Mouse (Mus musculus) heart, adult 18-20 months (tissue): ENCODE results near the gene Mxd3. TPM values are rescaled to one million over a fixed set of nuclear protein-coding genes. Genes with fewer than 3 reads are reported as not detected.

Source experiments
- total RNA-seq, 2 experiments: library from RNA; stranded (reverse); gene quantifications; 2 replicates each; pipeline ENCODE4 v1.2.3; 2021

Gene Mxd3
- total RNA-seq, 2 experiments from 2014 or later, result 0.21 to 0.37 TPM

Other genes starting within 250 kb of the Mxd3 start
- 10 to 100 TPM; 16.7 to 17.0 TPM for gene Uimc1, start 229.5 kb downstream of the Mxd3 start, total RNA-seq
- 10 to 100 TPM; 16.6 to 18.0 TPM for gene Zfp346, start 224.5 kb downstream of the Mxd3 start, total RNA-seq
- gene Gm17617, start 196.3 kb downstream of the Mxd3 start, total RNA-seq, result not detected
- gene Fgfr4, start 177.2 kb downstream of the Mxd3 start, total RNA-seq, result under 1 TPM; 0.28 to 0.30 TPM
- 10 to 100 TPM; 51.8 to 51.9 TPM for gene Nsd1, start 120.0 kb downstream of the Mxd3 start, total RNA-seq
- 10 to 100 TPM; 40.4 to 47.3 TPM for gene Prelid1, start 9.3 kb downstream of the Mxd3 start, total RNA-seq
- 10 to 100 TPM; 35.2 to 38.0 TPM for gene Rab24, start 7.9 kb downstream of the Mxd3 start, total RNA-seq
- gene Lman2, start 33.0 kb upstream of the Mxd3 start, total RNA-seq, result 10 to 100 TPM; 46.7 to 51.6 TPM
- gene Rgs14, start 39.9 kb upstream of the Mxd3 start, total RNA-seq, result 1 to 10 TPM in 1 of 2 experiments, under 1 TPM in 1; 0.57 to 1.5 TPM
- not detected for gene Slc34a1, start 68.4 kb upstream of the Mxd3 start, total RNA-seq
- not detected for gene Pfn3, start 85.4 kb upstream of the Mxd3 start, total RNA-seq
- gene F12, start 97.0 kb upstream of the Mxd3 start, total RNA-seq, result not detected
- 10 to 100 TPM; 13.9 to 17.1 TPM for gene Grk6, start 115.2 kb upstream of the Mxd3 start, total RNA-seq
- under 1 TPM; 0.45 to 0.82 TPM for gene Prr7, start 134.4 kb upstream of the Mxd3 start, total RNA-seq
- 1 to 10 TPM; 5.7 to 6.4 TPM for gene Dbn1, start 158.3 kb upstream of the Mxd3 start, total RNA-seq
- gene Pdlim7, start 183.9 kb upstream of the Mxd3 start, total RNA-seq, result 10 to 100 TPM; 42.2 to 46.6 TPM
- 1 to 10 TPM; 1.6 to 3.3 TPM for gene Dok3, start 199.5 kb upstream of the Mxd3 start, total RNA-seq
- 10 to 100 TPM; 11.6 to 13.8 TPM for gene Ddx41, start 206.8 kb upstream of the Mxd3 start, total RNA-seq
- 10 to 100 TPM; 11.7 to 14.3 TPM for gene Fam193b, start 241.3 kb upstream of the Mxd3 start, total RNA-seq
- 100 to 1,000 TPM in 1 of 2 experiments, 10 to 100 TPM in 1; 87.3 to 109 TPM for gene Tmed9, start 243.9 kb upstream of the Mxd3 start, total RNA-seq